Mouse (Mus musculus) intestine, postnatal 0 days (tissue): ENCODE results near the gene Tacc2. TPM values are rescaled to one million over a fixed set of nuclear protein-coding genes. Genes with fewer than 3 reads are reported as not detected.

Source experiments
- ATAC-seq: fragments of 200-750 bp; cut with Nextera tagmentation; 2 replicates; pipeline ENCODE4 v1.8.0; 2017; ENCODE audit warnings: mild to moderate bottlenecking, moderate TSS enrichment, moderate library complexity
- H3K27ac ChIP-seq: fragments of 300-500 bp; sonication (generic); 2 replicates; pipeline ENCODE4 v1.5.1; 2014; ENCODE audit warnings: mild to moderate bottlenecking, low read depth, low read length, moderate library complexity
- H3K27me3 ChIP-seq: fragments of 300-500 bp; sonication (generic); replicated peaks from 2 replicates; pipeline ENCODE4 v1.6.1; 2014; ENCODE audit warnings: low read length, mixed read lengths; ENCODE audit not compliant: control insufficient read depth, insufficient read depth
- H3K36me3 ChIP-seq: fragments of 300-500 bp; sonication (generic); 2 replicates; pipeline ENCODE4 v1.6.1; 2014; ENCODE audit warnings: mild to moderate bottlenecking, moderate library complexity; ENCODE audit not compliant: control insufficient read depth, insufficient read depth
- H3K4me1 ChIP-seq: fragments of 300-500 bp; sonication (generic); replicated peaks from 2 replicates; pipeline ENCODE4 v1.6.1; 2014; ENCODE audit warnings: antibody characterized with exemption, low read length, mixed read lengths; ENCODE audit not compliant: control insufficient read depth, insufficient read depth
- H3K4me2 ChIP-seq: fragments of 300-500 bp; sonication (generic); replicated peaks from 2 replicates; pipeline ENCODE4 v1.6.1; 2014; ENCODE audit warnings: low read depth, mild to moderate bottlenecking, moderate library complexity
- H3K4me3 ChIP-seq: fragments of 300-500 bp; sonication (generic); 2 replicates; pipeline ENCODE4 v1.5.1; 2014; ENCODE audit warnings: low read depth, low read length
- H3K9ac ChIP-seq: fragments of 300-500 bp; sonication (generic); 2 replicates; pipeline ENCODE4 v1.6.1; 2014; ENCODE audit warnings: mild to moderate bottlenecking, low read depth, low read length
- H3K9me3 ChIP-seq: fragments of 300-500 bp; sonication (generic); 2 replicates; pipeline ENCODE4 v1.6.1; 2016; ENCODE audit warnings: mixed run types; ENCODE audit not compliant: control insufficient read depth
- CTCF ChIP-seq: sonication (generic); IDR thresholded peaks from 2 replicates; pipeline ENCODE4 v1.5.1; 2016; ENCODE audit warnings: low read depth, mild to moderate bottlenecking, control low read depth, antibody characterized with exemption, moderate library complexity
- WGBS: fragments of 180-500 bp; shearing (Covaris S2); extraction: QIAGEN DNeasy Blood & Tissue Kit; methylation state at CpG from one replicate; pipeline ENCODE4 v1.1.7; 2014; 5-methylcytosine and 5-hydroxymethylcytosine counted together
- polyA plus RNA-seq: library from polyadenylated mRNA; unstranded; fragments of >200 nt; fragmentation: Nextera tagmentation; extraction: Ambion mirVana; gene quantifications from 2 replicates; pipeline ENCODE4 v1.2.1, GENCODE M21; 2015

Gene Tacc2
- polyA plus RNA-seq, 1 experiment from 2014 or later = 27.7 TPM

DNA sequence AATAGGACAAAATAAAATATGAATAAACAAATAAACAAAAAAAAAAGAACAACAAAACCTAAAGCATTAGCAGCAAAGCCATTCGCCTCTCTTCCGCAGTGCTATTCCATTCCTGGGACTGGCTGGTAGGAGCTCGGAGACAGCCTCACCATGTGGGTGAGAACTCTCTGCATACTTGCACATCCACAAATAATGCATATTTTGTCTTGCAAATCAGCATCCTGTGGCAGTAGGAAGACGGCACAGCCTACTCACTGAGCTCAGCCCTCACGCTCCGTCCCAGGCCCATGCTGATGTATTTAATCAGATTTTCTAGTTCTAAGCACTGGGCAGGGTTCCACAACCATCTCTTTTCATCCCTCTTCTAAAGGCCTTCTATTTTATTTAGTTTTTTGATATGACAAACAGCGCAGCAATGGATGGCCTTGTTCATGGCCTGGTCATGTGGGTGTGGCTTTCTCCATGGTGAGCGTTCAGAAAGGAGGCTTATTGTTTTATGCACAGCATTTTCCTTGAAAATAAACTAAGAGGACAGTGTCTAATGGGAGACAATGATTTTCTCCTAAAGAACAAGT is 226.1 kb downstream of the Tacc2 start:
- TF ChIP-seq CTCF = no peak
- no peak for ATAC-seq

DNA sequence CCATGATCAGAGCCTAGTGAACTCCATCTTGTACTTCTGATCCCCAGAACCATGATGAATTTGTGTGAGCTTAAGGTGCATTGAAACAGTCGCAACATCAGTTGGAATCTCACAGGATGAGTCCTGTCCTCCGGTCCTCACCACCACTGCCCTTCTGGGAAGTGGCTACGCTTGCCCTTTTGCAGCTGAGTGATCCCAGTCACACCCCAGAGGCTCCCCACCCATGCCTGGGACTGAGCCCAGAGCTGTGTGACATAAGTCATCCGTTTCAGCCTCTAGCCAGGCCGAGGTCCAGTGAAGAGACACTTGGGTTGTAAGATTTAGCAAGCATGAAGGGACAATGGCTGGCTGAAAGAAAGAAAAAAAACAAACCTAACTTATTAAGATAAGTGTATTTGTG is 227.8 kb downstream of the Tacc2 start:
- H3K9ac ChIP-seq = no peak overlapping the region
- no peaks in the 10 kb centered on the region for H3K27me3 ChIP-seq

More for the DNA sequence above, 226.1 kb downstream of the Tacc2 start:
- Histone ChIP-seq H3K4me3 (no peak overlapping the region), H3K36me3 (no peaks in the 10 kb centered on the region), H3K4me2 (no peak overlapping the region), H3K4me1 (0 out of 2 replicates have a peak, but pooled peaks cover 4% of the 10 kb centered on the region), H3K27ac (no peak overlapping the region), H3K27me3 (no peaks in the 10 kb centered on the region), H3K9ac (no peak overlapping the region), H3K9me3 (no peaks in the 10 kb centered on the region)
- 90% methylated on average over 8 of the region's 8 CpGs for WGBS

DNA sequence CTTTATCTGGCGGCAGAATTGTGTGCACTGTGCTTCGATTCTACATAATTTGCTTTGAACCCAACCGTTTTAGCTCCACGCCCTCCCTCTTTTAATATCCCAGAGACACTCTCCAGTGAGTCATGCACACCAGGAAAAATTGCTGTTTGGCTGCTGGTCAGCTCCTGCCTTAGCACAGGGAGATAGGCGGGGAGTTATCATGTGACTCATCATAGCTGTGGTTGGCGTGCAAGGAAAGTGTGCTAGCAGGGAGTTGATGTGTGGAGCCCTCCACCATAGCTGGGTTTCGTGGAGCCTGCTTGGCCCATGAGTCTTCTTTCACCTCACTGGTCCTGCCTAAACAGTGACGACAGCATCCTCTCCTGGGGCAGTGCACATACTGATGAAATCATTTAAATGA is 230.5 kb downstream of the Tacc2 start:
- ATAC-seq = no peak
- Histone ChIP-seq H3K4me1 (no peaks in the 10 kb centered on the region), H3K4me2 (no peak overlapping the region), H3K27me3 (no peaks in the 10 kb centered on the region), H3K4me3 (no peak overlapping the region), H3K36me3 (no peaks in the 10 kb centered on the region), H3K27ac (no peak overlapping the region), H3K9me3 (no peaks in the 10 kb centered on the region), H3K9ac (no peak overlapping the region)
- WGBS = 32% methylated on average over 8 of the region's 8 CpGs
- TF ChIP-seq CTCF = no peak

More for the DNA sequence above, 227.8 kb downstream of the Tacc2 start:
- Histone ChIP-seq H3K4me2 (no peak overlapping the region), H3K4me1 (0 out of 2 replicates have a peak, but pooled peaks cover 4% of the 10 kb centered on the region), H3K9me3 (no peaks in the 10 kb centered on the region), H3K27ac (no peak overlapping the region), H3K36me3 (no peaks in the 10 kb centered on the region), H3K4me3 (no peak overlapping the region)
- no peak for ATAC-seq
- 79% methylated on average over 5 of the region's 5 CpGs for WGBS
- no peak for TF ChIP-seq CTCF

DNA sequence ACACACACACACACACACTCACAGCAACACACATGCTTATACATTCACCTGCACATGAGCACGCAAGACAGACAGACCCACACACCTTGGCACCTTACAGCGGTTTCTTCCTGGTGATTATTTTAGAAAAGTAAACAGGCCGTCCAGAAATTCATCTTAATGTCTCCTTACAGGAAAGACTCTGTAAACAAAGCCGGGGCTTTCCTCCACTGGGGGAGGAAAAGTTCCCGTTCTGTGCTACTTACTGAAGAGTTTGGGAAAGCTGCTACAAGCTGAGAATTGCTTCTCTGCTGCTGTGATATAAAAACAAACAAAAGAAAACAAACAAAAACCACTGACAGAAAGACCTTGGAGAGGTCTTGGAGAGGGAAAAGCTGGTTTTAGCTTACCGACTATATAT is 231.5 kb downstream of the Tacc2 start:
- WGBS = 21% methylated on average over 6 of the region's 6 CpGs
- no peak overlapping the region for H3K4me3 ChIP-seq
- H3K27ac ChIP-seq = no peak overlapping the region
- H3K4me1 ChIP-seq = no peaks in the 10 kb centered on the region
- TF ChIP-seq CTCF = no peak
- no peak overlapping the region for H3K4me2 ChIP-seq
- no peak for ATAC-seq
- no peaks in the 10 kb centered on the region for H3K9me3 ChIP-seq
- no peak overlapping the region for H3K9ac ChIP-seq
- no peaks in the 10 kb centered on the region for H3K27me3 ChIP-seq
- no peaks in the 10 kb centered on the region for H3K36me3 ChIP-seq

DNA sequence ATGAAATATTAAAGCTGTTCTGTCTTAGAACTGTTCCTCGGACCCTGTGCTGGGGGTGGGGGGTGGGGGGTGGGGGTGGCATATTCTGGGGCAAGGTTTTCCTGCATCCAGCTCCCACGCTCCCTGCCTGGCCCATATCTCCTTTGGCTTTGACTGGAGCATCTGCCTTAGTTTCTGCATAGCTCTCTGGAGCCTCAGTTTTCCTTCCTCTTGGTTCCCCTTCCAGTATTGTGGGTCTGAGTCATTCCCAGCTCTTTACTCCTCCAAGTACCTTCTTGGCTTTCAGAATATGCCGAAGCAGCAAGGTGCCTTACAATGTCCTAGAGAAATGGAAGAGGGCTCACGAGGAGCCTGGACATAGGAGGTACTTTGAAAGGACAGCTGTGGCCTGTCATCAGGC is 233.0 kb downstream of the Tacc2 start:
- no peaks in the 10 kb centered on the region for H3K9me3 ChIP-seq
- no peak overlapping the region for H3K9ac ChIP-seq
- H3K27me3 ChIP-seq = no peaks in the 10 kb centered on the region
- WGBS = 78% methylated on average over 4 of the region's 4 CpGs
- no peak for TF ChIP-seq CTCF
- no peak overlapping the region for H3K4me3 ChIP-seq
- no peak overlapping the region for H3K27ac ChIP-seq
- H3K4me2 ChIP-seq = no peak overlapping the region
- ATAC-seq = no peak
- no peaks in the 10 kb centered on the region for H3K36me3 ChIP-seq
- no peaks in the 10 kb centered on the region for H3K4me1 ChIP-seq

DNA sequence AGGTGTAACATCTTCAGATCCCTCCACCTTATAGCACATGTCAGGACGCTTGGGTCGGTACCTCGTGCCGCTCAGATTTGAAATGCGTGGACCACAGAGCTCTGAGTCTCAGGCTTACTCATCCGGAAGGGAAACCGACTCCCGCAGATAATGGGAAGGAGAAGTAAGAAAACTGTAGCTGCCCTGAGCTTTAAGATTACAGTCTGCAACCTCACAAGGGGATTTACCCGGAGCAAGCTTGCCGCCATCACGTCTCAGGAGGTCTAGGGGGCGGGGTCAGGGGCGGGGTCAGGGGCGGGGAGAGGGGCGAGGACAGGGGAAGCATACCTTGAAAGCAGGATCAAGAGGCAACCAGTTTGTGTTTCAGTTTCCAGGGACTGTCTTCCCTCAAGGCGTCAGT is 235.2 kb downstream of the Tacc2 start:
- Histone ChIP-seq H3K36me3 (no peaks in the 10 kb centered on the region), H3K9me3 (no peaks in the 10 kb centered on the region), H3K27ac (no peak overlapping the region), H3K9ac (no peak overlapping the region), H3K4me3 (no peak overlapping the region), H3K4me2 (0 out of 2 replicates have a peak overlapping the region, but pooled peaks have one; percentile 13), H3K4me1 (no peaks in the 10 kb centered on the region), H3K27me3 (no peaks in the 10 kb centered on the region)
- ATAC-seq = no peak
- TF ChIP-seq CTCF = no peak
- 42% methylated on average over 16 of the region's 16 CpGs for WGBS

Other genes with a start within 250 kb of the Tacc2 start
- 59.4 and 60.8 TPM in 2 replicates for gene Ate1, start 57.1 kb upstream of the Tacc2 start, polyA plus RNA-seq
- gene Nsmce4a, start 4.3 kb upstream of the Tacc2 start, polyA plus RNA-seq = 100 and 101 TPM in 2 replicates
- not detected in 2 replicates for gene Btbd16, start 196.6 kb downstream of the Tacc2 start, polyA plus RNA-seq